Mouse (Mus musculus) olfactory bulb, adult 2 months (tissue): ENCODE measurements around the gene Clybl. TPM values are rescaled to one million over a fixed set of nuclear protein-coding genes. Genes with fewer than 3 reads are reported as not detected.

ENCODE experiments used
- H3K27ac ChIP-seq: fragments of 200-500 bp; 2 replicates; pipeline ENCODE4 v1.5.1; 2012; ENCODE audit warnings: low read depth, low read length; ENCODE audit not compliant: insufficient read depth
- H3K4me1 ChIP-seq: fragments of 200-500 bp; 2 replicates; pipeline ENCODE4 v1.6.1; 2012; ENCODE audit warnings: low read length; ENCODE audit not compliant: control insufficient read depth, insufficient read depth
- H3K4me3 ChIP-seq: fragments of 200-500 bp; 2 replicates; pipeline ENCODE4 v1.5.1; 2012; ENCODE audit warnings: mild to moderate bottlenecking, low read depth, low read length, moderate library complexity; ENCODE audit not compliant: insufficient read depth
- CTCF ChIP-seq: fragments of 200-500 bp; IDR thresholded peaks from 2 replicates; pipeline ENCODE4 v1.5.1; 2012; ENCODE audit warnings: low read depth, mild to moderate bottlenecking, low read length, moderate library complexity; ENCODE audit not compliant: insufficient read depth
- POLR2A ChIP-seq: fragments of 200-500 bp; IDR thresholded peaks from 2 replicates; pipeline ENCODE4 v1.6.1; 2012; ENCODE audit warnings: mild to moderate bottlenecking, low read depth, low read length, moderate library complexity; ENCODE audit not compliant: insufficient read depth
- WGBS: fragments of 180-500 bp; shearing (Covaris S2); methylation state at CpG from one replicate; pipeline ENCODE4 v1.1.7; 2018; 5-methylcytosine and 5-hydroxymethylcytosine counted together
- polyA plus RNA-seq: library from polyadenylated mRNA; stranded (reverse); fragments of >200 nt; gene quantifications from 2 replicates; pipeline ENCODE4 v1.2.4, GENCODE M21; 2012; ENCODE audit warnings: low replicate concordance; ENCODE audit not compliant: missing spikeins, insufficient read depth, insufficient read length

The Clybl gene
- polyA plus RNA-seq, 1 experiment: not detected

DNA sequence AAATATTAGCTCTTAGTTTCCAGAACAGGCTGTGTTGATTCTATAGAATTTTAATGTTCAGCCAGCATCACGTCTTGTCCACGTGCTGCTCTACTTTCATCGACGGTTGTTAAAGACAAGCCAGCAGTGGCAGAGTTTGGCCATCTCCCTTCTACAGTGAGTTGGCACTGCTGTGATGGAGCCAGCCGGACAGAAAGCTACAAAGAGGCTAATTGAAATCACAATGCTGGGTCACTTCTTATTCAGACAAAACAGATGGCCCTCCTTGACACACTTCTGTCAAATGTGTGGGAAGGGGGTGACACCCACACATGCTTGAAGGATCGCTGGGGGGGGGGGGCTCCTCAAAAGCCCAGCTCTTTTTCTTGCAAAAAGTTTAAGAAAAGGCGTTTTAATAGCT is 12.6 kb upstream of the Clybl start:
- TF ChIP-seq CTCF: no peak
- no peak for TF ChIP-seq POLR2A
- Histone ChIP-seq H3K4me3 (no peak overlapping the region), H3K4me1 (no peaks in the 10 kb centered on the region), H3K27ac (no peak overlapping the region)
- 55% methylated on average over 7 of the region's 7 CpGs for WGBS

DNA sequence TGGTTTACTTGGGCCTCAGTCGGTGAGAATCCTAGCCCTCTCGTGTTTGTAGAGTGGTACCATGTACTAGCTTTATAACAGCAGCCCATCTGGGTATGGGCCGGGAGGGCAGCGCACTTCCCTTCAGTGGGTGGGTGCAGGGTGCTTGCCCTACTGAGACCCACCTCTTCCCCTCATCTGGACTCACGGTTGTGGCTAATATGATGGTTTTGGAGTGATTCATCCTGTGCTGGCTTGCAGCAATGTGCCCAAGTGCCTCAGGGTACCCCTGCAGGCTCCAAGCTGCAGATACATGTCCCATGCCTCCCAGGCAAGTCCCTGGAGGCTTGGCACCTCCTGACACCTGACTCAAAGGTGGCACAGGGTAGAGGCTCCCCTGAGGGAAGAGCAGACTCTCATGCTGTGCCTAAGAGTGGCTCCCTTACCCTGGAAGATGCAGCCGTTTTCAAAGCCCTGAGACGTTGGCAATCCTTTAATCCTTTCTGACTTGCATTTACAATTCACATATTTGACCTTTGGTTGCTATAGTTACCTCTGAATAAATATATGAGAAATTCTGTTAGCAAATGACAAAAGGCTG is 11.2 kb upstream of the Clybl start:
- WGBS: 76% methylated on average over 7 of the region's 7 CpGs
- H3K4me3 ChIP-seq: no peak overlapping the region
- no peaks in the 10 kb centered on the region for H3K4me1 ChIP-seq
- no peak overlapping the region for H3K27ac ChIP-seq
- TF ChIP-seq CTCF: no peak
- TF ChIP-seq POLR2A: no peak

DNA sequence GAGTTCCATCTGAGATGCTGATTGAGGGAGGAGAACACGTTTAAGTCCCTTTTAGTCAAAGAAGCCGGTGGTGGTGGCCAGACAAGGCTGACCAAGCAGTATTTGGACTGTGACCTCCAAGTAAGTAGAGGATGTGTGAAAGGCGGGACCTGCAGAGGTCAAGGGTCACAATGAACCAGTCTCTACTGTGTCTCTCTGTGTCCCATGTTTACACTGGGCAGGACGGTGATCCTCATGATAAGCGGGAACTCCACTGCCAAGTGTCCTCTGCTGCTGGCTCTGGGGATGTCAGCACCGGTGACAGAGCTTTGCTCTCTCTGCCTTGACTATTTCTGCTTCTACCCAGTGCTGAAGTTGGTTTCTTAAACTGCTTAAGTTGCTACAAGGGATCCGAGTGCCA is 10.5 kb upstream of the Clybl start:
- no peak for TF ChIP-seq CTCF
- no peak for TF ChIP-seq POLR2A
- H3K4me1 ChIP-seq: no peaks in the 10 kb centered on the region
- WGBS: 92% methylated on average over 7 of the region's 7 CpGs
- H3K27ac ChIP-seq: no peak overlapping the region
- no peak overlapping the region for H3K4me3 ChIP-seq

DNA sequence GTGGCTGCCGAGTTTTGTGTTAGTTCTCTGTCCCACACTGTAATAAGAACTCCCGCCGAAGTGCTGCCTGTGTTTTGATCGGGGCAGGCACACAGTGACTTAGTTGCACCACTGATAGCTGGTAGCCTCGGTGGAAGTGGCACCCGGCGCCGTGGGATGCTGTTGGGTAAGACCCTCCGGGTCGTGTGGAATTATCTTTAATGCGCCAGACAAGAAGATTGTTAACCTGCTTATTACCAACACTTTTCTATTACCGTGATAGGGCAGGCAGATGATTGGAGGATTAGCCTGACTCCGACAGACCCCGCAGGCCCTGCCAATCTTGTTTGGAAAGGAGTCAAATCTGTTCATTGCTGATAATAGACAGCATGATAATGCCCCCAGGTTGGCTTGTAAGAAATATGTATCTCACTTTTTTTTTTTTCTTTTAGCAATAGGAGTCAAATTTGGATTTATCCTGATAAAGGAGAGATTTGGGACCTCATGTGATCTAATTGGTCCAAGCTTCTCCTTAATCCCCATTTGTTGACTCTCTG is 5.2 kb upstream of the Clybl start:
- no peak for TF ChIP-seq POLR2A
- TF ChIP-seq CTCF: no peak
- H3K27ac ChIP-seq: no peak overlapping the region
- H3K4me3 ChIP-seq: no peak overlapping the region
- WGBS: 59% methylated on average over 14 of the region's 14 CpGs
- H3K4me1 ChIP-seq: no peaks in the 10 kb centered on the region

DNA sequence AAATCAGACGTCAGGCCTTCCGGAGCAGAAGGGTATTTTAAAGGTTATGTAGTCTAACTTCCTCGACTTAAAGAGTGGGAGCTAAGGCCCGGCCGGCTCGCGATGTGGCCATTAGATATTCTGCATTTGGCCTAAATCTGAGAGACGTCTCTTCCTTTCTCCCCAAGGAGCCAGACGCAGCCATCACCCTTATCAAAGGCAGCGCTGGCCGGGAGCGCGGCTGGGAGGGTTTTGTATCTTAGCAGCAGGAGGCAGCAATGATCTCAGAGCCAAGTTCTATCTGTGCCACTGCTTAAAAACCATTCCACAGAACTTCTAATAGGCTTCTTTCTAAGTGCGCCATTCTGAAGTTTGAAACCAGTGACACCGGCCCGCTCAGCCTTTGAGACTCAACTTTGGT is 2.2 kb upstream of the Clybl start:
- TF ChIP-seq POLR2A (no peak), CTCF (no peak)
- 0 out of 2 replicates have a peak, but pooled peaks cover 2% of the 10 kb centered on the region for H3K4me1 ChIP-seq
- WGBS: 52% methylated on average over 16 of the region's 16 CpGs
- H3K4me3 ChIP-seq: no peak overlapping the region
- no peak overlapping the region for H3K27ac ChIP-seq

DNA sequence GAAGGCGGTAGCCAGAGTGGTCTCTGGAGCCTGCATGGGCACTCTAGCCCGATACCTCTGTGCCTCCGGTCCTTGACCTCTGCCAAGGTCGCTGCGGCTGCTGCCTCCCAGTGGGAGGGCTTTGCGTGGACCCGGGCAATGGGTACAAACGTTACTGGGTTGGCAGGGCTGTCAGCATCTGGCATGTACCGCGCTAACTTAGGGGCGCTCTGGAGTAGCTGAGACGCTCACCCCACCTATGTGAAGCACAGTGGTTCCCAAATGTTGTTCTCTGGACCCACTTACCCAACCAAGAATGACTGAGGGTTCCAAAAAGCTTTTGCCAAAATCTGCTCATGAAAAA is 282 bp downstream of the Clybl start:
- TF ChIP-seq CTCF (no peak), POLR2A (no peak)
- Histone ChIP-seq H3K4me1 (0 out of 2 replicates have a peak, but pooled peaks cover 2% of the 10 kb centered on the region), H3K4me3 (peak overlapping the region; percentile 54), H3K27ac (no peak overlapping the region)
- WGBS: under 1% methylated on average over 12 of the region's 12 CpGs

DNA sequence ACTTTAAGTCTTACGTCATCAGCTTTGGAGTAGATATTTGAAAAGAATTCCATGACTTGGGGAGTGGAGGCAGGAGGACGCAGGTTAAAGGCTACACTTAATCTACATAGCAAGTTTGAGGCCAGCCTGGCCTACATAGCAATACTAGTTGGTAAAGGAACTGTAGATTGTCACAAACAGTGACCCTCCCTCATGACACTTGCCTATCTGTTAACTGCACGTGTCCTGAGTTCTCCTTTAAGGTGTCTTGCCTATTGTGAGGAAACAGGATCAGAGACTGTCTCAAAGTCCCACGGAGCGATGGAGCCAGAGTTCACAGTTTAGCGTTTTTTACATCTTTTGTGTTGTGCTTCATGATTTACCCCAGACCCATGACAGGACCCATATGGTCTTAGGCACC is 716 bp downstream of the Clybl start:
- WGBS: 79% methylated on average over 6 of the region's 6 CpGs
- Histone ChIP-seq H3K27ac (no peak overlapping the region), H3K4me3 (no peak overlapping the region), H3K4me1 (0 out of 2 replicates have a peak, but pooled peaks cover 2% of the 10 kb centered on the region)
- TF ChIP-seq POLR2A (no peak), CTCF (no peak)

DNA sequence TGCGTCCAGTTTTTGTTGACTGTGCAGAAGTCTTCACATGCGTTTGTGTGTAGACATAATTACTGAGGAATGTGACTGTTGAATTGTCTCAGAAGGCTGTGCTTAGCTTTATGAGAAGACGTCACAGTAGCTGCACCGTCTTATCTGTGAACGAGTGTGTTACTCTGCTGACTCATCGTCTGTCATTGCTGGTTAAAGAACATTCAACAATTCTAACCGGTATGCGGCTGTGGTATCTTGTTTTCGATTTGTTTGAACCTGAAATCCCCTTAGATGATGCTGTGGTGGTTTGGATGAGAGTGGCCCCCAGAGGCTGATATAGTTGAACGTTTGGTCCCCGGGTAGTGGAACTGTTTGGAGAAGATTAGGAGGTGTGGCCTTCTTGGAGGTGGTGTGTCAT is 2.5 kb downstream of the Clybl start:
- 0 out of 2 replicates have a peak, but pooled peaks cover 2% of the 10 kb centered on the region for H3K4me1 ChIP-seq
- H3K27ac ChIP-seq: no peak overlapping the region
- no peak overlapping the region for H3K4me3 ChIP-seq
- TF ChIP-seq CTCF (no peak), POLR2A (no peak)
- 75% methylated on average over 11 of the region's 11 CpGs for WGBS

DNA sequence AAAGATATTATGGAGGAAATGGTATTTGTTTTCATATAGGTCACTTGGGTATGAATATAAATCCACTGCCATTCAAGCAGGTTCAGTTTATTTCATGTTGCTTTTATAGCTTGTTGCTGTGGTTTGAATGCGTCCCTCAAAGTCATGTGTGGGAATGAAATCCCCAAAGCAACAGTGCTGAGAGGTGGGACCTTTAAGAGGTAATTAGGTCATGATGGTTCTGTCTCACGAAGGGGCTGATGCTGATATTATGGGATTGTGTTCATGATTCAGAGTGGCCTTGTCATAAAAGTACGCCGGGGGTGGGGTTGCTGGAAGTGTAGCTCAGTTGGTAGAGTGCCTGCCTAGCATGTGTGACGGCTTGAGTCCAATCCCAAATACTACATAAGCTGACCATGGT is 6.7 kb downstream of the Clybl start:
- Histone ChIP-seq H3K4me3 (no peak overlapping the region), H3K27ac (no peak overlapping the region), H3K4me1 (no peaks in the 10 kb centered on the region)
- WGBS: 94% methylated on average over 5 of the region's 5 CpGs
- TF ChIP-seq POLR2A: no peak
- no peak for TF ChIP-seq CTCF

DNA sequence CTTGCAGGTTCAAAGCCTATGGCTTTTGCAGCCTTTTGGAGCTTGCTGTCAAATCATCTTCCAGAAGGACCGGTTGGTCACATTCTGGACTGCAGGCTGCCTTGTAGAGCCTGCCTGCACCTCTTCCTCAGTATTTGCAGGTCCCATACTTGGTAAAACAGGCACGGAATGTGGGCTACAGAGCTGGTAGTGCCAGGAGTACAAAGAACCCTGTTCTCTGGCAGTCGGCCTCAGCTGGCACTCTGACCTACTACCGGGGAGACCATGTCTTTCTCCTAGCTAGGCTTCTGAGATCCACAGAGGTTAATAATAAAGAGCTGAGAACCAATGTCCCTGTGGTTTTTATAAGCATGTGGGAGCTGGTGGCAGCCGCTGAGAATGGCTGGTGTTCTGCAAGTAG is 8.4 kb downstream of the Clybl start:
- no peaks in the 10 kb centered on the region for H3K4me1 ChIP-seq
- H3K27ac ChIP-seq: no peak overlapping the region
- WGBS: 66% methylated on average over 5 of the region's 5 CpGs
- TF ChIP-seq CTCF (no peak), POLR2A (no peak)
- no peak overlapping the region for H3K4me3 ChIP-seq
